Mouse (Mus musculus): ENCODE measurements around the gene Phf20.
A peak's percentile ranks its signal among the peaks of the same experiment; 100 is the strongest.

Gene Phf20

GRCm38 (mm10) chr2:156272553-156272952, 76.3 kb downstream of the Phf20 start:
- no peak for DNase-seq

- peak; percentile 92 to 93 for DNase-seq
These were observed 82.2 kb downstream of the Phf20 start for GRCm38 (mm10) chr2:156278226-156279017.

- no peak for DNase-seq
These were observed 85.0 kb downstream of the Phf20 start for GRCm38 (mm10) chr2:156281227-156281626.

GRCm38 (mm10) chr2:156285161-156285560, 88.9 kb downstream of the Phf20 start:
- DNase-seq: no peak

- DNase-seq: no peak
These were observed 90.5 kb downstream of the Phf20 start for GRCm38 (mm10) chr2:156286733-156287132.

- DNase-seq: no peak
These were observed 92.0 kb downstream of the Phf20 start for GRCm38 (mm10) chr2:156288222-156288621.

GRCm38 (mm10) chr2:156289552-156290160, 93.4 kb downstream of the Phf20 start:
- peak in 1 of 2 experiments; percentile 39 for DNase-seq

- no peak for DNase-seq
These were observed 95.7 kb downstream of the Phf20 start for GRCm38 (mm10) chr2:156291998-156292397.

- peak; percentile 80 to 82 for DNase-seq
These were observed 99.4 kb downstream of the Phf20 start for GRCm38 (mm10) chr2:156295601-156296063.

- no peak for DNase-seq
These were observed 99.9 kb downstream of the Phf20 start for GRCm38 (mm10) chr2:156296190-156296589.

- peak; percentile 42 to 65 for DNase-seq
These were observed 101.4 kb downstream of the Phf20 start for GRCm38 (mm10) chr2:156297653-156298052.

GRCm38 (mm10) chr2:156298458-156298857, 102.2 kb downstream of the Phf20 start:
- DNase-seq: no peak

GRCm38 (mm10) chr2:156302063-156302462, 105.8 kb downstream of the Phf20 start:
- DNase-seq: no peak

GRCm38 (mm10) chr2:156304351-156304750, 108.1 kb downstream of the Phf20 start:
- DNase-seq: peak; percentile 55 to 58

GRCm38 (mm10) chr2:156305818-156306217, 109.6 kb downstream of the Phf20 start:
- no peak for DNase-seq

- DNase-seq: peak; percentile 60 to 74
These were observed 111.0 kb downstream of the Phf20 start for GRCm38 (mm10) chr2:156307261-156307660.

- DNase-seq: no peak
These were observed 113.7 kb downstream of the Phf20 start for GRCm38 (mm10) chr2:156309948-156310347.

- no peak for DNase-seq
These were observed 114.2 kb downstream of the Phf20 start for GRCm38 (mm10) chr2:156310455-156310854.

- no peak for DNase-seq
These were observed 114.7 kb downstream of the Phf20 start for GRCm38 (mm10) chr2:156310945-156311344.

GRCm38 (mm10) chr2:156311441-156311840, 115.2 kb downstream of the Phf20 start:
- DNase-seq: no peak

GRCm38 (mm10) chr2:156311841-156312291, 115.6 kb downstream of the Phf20 start:
- peak; percentile 70 to 85 for DNase-seq

GRCm38 (mm10) chr2:156312297-156312897, 116.1 kb downstream of the Phf20 start, which contains the start of the genes Cnbd2 and Scand1:
Cnbd2 (plus strand) TSS chr2:156312299.
Scand1 (minus strand) TSS chr2:156312704.
- peak; percentile 89 to 90 for DNase-seq

- no peak for DNase-seq
These were observed 116.9 kb downstream of the Phf20 start for GRCm38 (mm10) chr2:156313153-156313552.
